Mouse (Mus musculus): ENCODE data around the gene Apip. TPM values are rescaled to one million over a fixed set of nuclear protein-coding genes. Genes with fewer than 3 reads are reported as not detected.

Apip gene
- total and polyA plus RNA-seq, 3 experiments: 49.2 to 68.4 (median 54.5) TPM

GRCm38 (mm10) chr2:103055820-103056219 is 17.7 kb upstream of the Apip start:
- no peak overlapping the region for H3K4me3 ChIP-seq (ENCODE audit: low read depth, low read length)
- H3K9me3 ChIP-seq (replicated peaks): no peaks in the 10 kb centered on the region
- no peaks in the 10 kb centered on the region for H3K27me3 ChIP-seq (ENCODE audit: insufficient read depth, low read length)
- DNase-seq (ENCODE audit: low spot score) (no peak), ATAC-seq (ENCODE audit: extremely low read depth, insufficient number of reproducible peaks, low FRiP score, poor library complexity, severe bottlenecking) (no peak)
- H3K36me3 ChIP-seq (replicated peaks): peaks cover 56% of the 10 kb centered on the region
- H3K4me1 ChIP-seq (ENCODE audit: insufficient read depth, low read depth, low read length): peaks cover 8% of the 10 kb centered on the region; the same call in 1 of the 2 replicates
- TF ChIP-seq GATA2 (IDR thresholded peaks at IDR 0.05; ENCODE audit: borderline replicate concordance, low read depth, low read length) (no peak), CTCF (IDR thresholded peaks at IDR 0.05; ENCODE audit: low read depth, low read length) (no peak), GATA1 (IDR thresholded peaks at IDR 0.05; ENCODE audit: borderline replicate concordance, low read length) (no peak), TAL1 (conservative IDR thresholded peaks at IDR 0.05; ENCODE audit: low read depth, low read length) (no peak), POLR2AphosphoS5 (IDR thresholded peaks at IDR 0.05; ENCODE audit: insufficient replicate concordance, low read depth, low read length) (no peak)

GRCm38 (mm10) chr2:103058266-103058665 is 15.2 kb upstream of the Apip start:
- ATAC-seq (ENCODE audit: extremely low read depth, insufficient number of reproducible peaks, low FRiP score, poor library complexity, severe bottlenecking) (no peak), DNase-seq (ENCODE audit: low spot score) (no peak)
- TF ChIP-seq POLR2AphosphoS5 (IDR thresholded peaks at IDR 0.05; ENCODE audit: insufficient replicate concordance, low read depth, low read length) (no peak), GATA2 (IDR thresholded peaks at IDR 0.05; ENCODE audit: borderline replicate concordance, low read depth, low read length) (no peak), GATA1 (IDR thresholded peaks at IDR 0.05; ENCODE audit: borderline replicate concordance, low read length) (no peak), TAL1 (conservative IDR thresholded peaks at IDR 0.05; ENCODE audit: low read depth, low read length) (no peak)
- Histone ChIP-seq H3K27me3 (ENCODE audit: insufficient read depth, low read length) (no peaks in the 10 kb centered on the region), H3K4me1 (ENCODE audit: insufficient read depth, low read depth, low read length) (peaks cover 9% of the 10 kb centered on the region; the same call in 1 of the 2 replicates), H3K4me3 (ENCODE audit: low read depth, low read length) (no peak overlapping the region), H3K9me3 (replicated peaks) (no peaks in the 10 kb centered on the region), H3K36me3 (replicated peaks) (peaks cover 40% of the 10 kb centered on the region)

GRCm38 (mm10) chr2:103062865-103063264 is 10.6 kb upstream of the Apip start:
- DNase-seq (ENCODE audit: low spot score): no peak
- H3K27me3 ChIP-seq (ENCODE audit: insufficient read depth, low read length): no peaks in the 10 kb centered on the region
- H3K4me1 ChIP-seq (ENCODE audit: insufficient read depth, low read depth, low read length): peaks cover 8% of the 10 kb centered on the region; the same call in 1 of the 2 replicates
- no peaks in the 10 kb centered on the region for H3K9me3 ChIP-seq (replicated peaks)
- peaks cover 13% of the 10 kb centered on the region for H3K36me3 ChIP-seq (replicated peaks)
- peak; percentile 15; the same call in 1 of the 2 replicates for ATAC-seq (ENCODE audit: extremely low read depth, insufficient number of reproducible peaks, low FRiP score, poor library complexity, severe bottlenecking)
- no peak for TF ChIP-seq GATA2 (IDR thresholded peaks at IDR 0.05; ENCODE audit: borderline replicate concordance, low read depth, low read length)
- no peak for TF ChIP-seq POLR2AphosphoS5 (IDR thresholded peaks at IDR 0.05; ENCODE audit: insufficient replicate concordance, low read depth, low read length)
- TF ChIP-seq GATA1 (IDR thresholded peaks at IDR 0.05; ENCODE audit: borderline replicate concordance, low read length): no peak
- no peak for TF ChIP-seq CTCF (IDR thresholded peaks at IDR 0.05; ENCODE audit: low read depth, low read length)
- no peak for TF ChIP-seq TAL1 (conservative IDR thresholded peaks at IDR 0.05; ENCODE audit: low read depth, low read length)
- no peak overlapping the region for H3K4me3 ChIP-seq (ENCODE audit: low read depth, low read length)

GRCm38 (mm10) chr2:103066683-103067551 is 6.6 kb upstream of the Apip start:
- no peak overlapping the region for H3K4me3 ChIP-seq (ENCODE audit: low read depth, low read length)
- ATAC-seq (ENCODE audit: extremely low read depth, insufficient number of reproducible peaks, low FRiP score, poor library complexity, severe bottlenecking) (no peak), DNase-seq (ENCODE audit: low spot score) (no peak)
- H3K4me1 ChIP-seq (ENCODE audit: insufficient read depth, low read depth, low read length): peaks cover 31% of the 10 kb centered on the region
- H3K9me3 ChIP-seq (replicated peaks): no peaks in the 10 kb centered on the region
- no peak for TF ChIP-seq CTCF (IDR thresholded peaks at IDR 0.05; ENCODE audit: low read depth, low read length)
- no peak for TF ChIP-seq GATA2 (IDR thresholded peaks at IDR 0.05; ENCODE audit: borderline replicate concordance, low read depth, low read length)
- TF ChIP-seq TAL1 (conservative IDR thresholded peaks at IDR 0.05; ENCODE audit: low read depth, low read length): no peak
- no peak for TF ChIP-seq POLR2AphosphoS5 (IDR thresholded peaks at IDR 0.05; ENCODE audit: insufficient replicate concordance, low read depth, low read length)
- TF ChIP-seq GATA1 (IDR thresholded peaks at IDR 0.05; ENCODE audit: borderline replicate concordance, low read length): no peak
- peaks cover 23% of the 10 kb centered on the region for H3K36me3 ChIP-seq (replicated peaks)
- H3K27me3 ChIP-seq (ENCODE audit: insufficient read depth, low read length): no peaks in the 10 kb centered on the region

GRCm38 (mm10) chr2:103067552-103068207 is 5.8 kb upstream of the Apip start:
- peaks cover 23% of the 10 kb centered on the region for H3K36me3 ChIP-seq (replicated peaks)

GRCm38 (mm10) chr2:103068602-103069001 is 4.9 kb upstream of the Apip start:
- no peak for ATAC-seq (ENCODE audit: extremely low read depth, insufficient number of reproducible peaks, low FRiP score, poor library complexity, severe bottlenecking)

More at GRCm38 (mm10) chr2:103067552-103068207, 5.8 kb upstream of the Apip start:
- peaks cover 35% of the 10 kb centered on the region for H3K4me1 ChIP-seq (ENCODE audit: insufficient read depth, low read depth, low read length)
- no peaks in the 10 kb centered on the region for H3K27me3 ChIP-seq (ENCODE audit: insufficient read depth, low read length)
- DNase-seq (ENCODE audit: low spot score) (no peak), ATAC-seq (ENCODE audit: extremely low read depth, insufficient number of reproducible peaks, low FRiP score, poor library complexity, severe bottlenecking) (no peak)
- no peak overlapping the region for H3K4me3 ChIP-seq (ENCODE audit: low read depth, low read length)
- no peaks in the 10 kb centered on the region for H3K9me3 ChIP-seq (replicated peaks)
- TF ChIP-seq TAL1 (conservative IDR thresholded peaks at IDR 0.05; ENCODE audit: low read depth, low read length) (no peak), POLR2AphosphoS5 (IDR thresholded peaks at IDR 0.05; ENCODE audit: insufficient replicate concordance, low read depth, low read length) (no peak), GATA1 (IDR thresholded peaks at IDR 0.05; ENCODE audit: borderline replicate concordance, low read length) (no peak), CTCF (IDR thresholded peaks at IDR 0.05; ENCODE audit: low read depth, low read length) (no peak), GATA2 (IDR thresholded peaks at IDR 0.05; ENCODE audit: borderline replicate concordance, low read depth, low read length) (no peak)

More at GRCm38 (mm10) chr2:103068602-103069001, 4.9 kb upstream of the Apip start:
- Histone ChIP-seq H3K27me3 (ENCODE audit: insufficient read depth, low read length) (no peaks in the 10 kb centered on the region), H3K4me1 (ENCODE audit: insufficient read depth, low read depth, low read length) (peaks cover 33% of the 10 kb centered on the region), H3K4me3 (ENCODE audit: low read depth, low read length) (no peak overlapping the region), H3K9me3 (replicated peaks) (no peaks in the 10 kb centered on the region), H3K36me3 (replicated peaks) (peaks cover 21% of the 10 kb centered on the region)
- no peak for DNase-seq (ENCODE audit: low spot score)
- TF ChIP-seq CTCF (IDR thresholded peaks at IDR 0.05; ENCODE audit: low read depth, low read length) (no peak), TAL1 (conservative IDR thresholded peaks at IDR 0.05; ENCODE audit: low read depth, low read length) (no peak), GATA1 (IDR thresholded peaks at IDR 0.05; ENCODE audit: borderline replicate concordance, low read length) (no peak), POLR2AphosphoS5 (IDR thresholded peaks at IDR 0.05; ENCODE audit: insufficient replicate concordance, low read depth, low read length) (no peak), GATA2 (IDR thresholded peaks at IDR 0.05; ENCODE audit: borderline replicate concordance, low read depth, low read length) (no peak)
